Mouse (Mus musculus) v-Abl transformed pro-B cells (cell line): ENCODE measurements at regions not wholly inside any gene's neighbourhood (a gene's known extent, or its start where the extent isn't known, plus 50 kb on each side); places are given as distances from the start of the nearest gene placed in this dataset.

Experiments
- in situ Hi-C, 2 experiments: fragments of 400-800 bp; cut with MboI; formaldehyde crosslinking; loops; one replicate each; pipeline ENCODE4 v1.15.1; 2025; ENCODE audit not compliant: unreplicated experiment in 2 of 2

DNA sequence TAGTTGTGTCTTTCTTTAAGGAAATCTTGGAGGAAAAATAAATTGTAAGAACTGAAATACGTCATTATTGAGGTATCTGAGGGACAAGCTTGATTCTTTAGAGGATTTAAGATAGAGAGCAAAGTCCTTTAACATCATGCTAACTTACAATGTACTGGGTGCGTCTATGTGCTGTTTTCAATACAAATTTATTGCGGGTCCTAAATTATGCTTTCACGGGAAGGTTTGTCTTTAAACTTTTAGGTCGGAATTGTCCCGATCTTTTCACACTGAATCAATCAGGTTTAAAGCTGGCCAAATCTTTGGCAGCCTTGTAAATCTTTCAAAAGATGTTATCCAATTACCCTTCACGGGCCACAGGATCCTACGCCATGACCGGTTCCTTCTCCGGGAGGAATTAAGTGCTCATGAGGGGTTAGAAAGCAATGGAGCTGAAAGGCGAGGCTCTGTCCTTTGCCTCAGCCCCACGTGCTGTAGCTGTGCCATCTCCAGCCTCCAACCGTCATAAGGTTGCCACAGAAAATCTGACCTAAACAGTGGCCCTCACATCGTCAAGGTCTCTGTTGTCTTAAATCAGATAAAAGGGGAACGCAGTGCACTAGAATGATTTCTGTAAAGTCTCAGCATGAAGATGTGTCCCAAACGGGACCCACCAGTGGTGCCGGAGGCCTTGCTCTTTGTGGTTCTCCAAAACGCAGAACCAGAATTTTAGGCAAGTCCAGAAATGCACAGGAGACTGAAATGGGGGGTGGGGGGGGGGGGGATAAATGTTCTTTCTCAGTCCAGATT, 235.6 kb upstream of the Gpc5 start:
- in situ Hi-C loops, result loop anchor here (10.0 to 25.0 kb wide), 6 partner anchors 118 to 956 kb away; no protein-coding TSS in a partner anchor

DNA sequence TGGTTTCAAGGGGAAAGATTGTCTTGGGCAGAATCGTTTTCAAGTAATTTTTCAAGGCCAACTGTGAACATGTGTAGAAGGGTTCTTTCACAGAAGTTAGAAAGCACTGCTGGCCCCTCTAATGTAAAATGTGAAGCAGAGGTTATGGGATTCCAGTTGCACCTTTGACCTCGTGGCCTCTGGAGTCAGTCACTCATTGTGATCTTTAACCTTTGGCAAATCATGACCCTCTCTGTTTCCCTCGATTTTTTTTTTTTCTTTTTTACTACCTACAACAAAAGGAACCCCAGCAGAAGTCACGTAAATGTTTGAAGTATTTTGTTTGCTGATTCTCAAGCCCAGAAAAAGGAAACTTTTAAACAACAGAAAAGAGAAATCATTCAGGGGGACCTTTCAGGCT, 234.8 kb upstream of the Gpc5 start:
- in situ Hi-C loops, result loop anchor here (10.0 to 25.0 kb wide), 6 partner anchors 118 to 955 kb away; no protein-coding TSS in a partner anchor

DNA sequence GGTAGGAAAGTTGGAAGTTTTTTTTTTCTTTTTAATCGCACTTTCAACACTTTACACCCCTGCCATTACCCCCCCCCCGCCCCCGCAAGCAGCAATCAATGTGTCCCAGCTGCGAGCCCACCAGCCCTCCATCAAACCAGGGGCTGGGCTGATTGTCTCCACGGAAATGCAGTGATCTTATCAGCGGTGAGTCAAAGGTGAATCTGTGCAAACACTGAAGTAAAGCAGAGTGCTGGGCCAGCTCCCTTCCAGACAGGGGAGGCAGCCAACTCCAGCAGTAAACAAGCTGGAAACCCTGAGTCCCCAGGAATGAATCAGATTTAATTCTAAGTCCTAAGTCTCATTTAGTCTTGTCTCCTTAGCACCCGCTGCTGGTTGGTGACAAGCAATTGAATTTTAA, 234.3 kb upstream of the Gpc5 start:
- in situ Hi-C loops, result loop anchor here (10.0 to 25.0 kb wide), 6 partner anchors 117 to 955 kb away; no protein-coding TSS in a partner anchor

DNA sequence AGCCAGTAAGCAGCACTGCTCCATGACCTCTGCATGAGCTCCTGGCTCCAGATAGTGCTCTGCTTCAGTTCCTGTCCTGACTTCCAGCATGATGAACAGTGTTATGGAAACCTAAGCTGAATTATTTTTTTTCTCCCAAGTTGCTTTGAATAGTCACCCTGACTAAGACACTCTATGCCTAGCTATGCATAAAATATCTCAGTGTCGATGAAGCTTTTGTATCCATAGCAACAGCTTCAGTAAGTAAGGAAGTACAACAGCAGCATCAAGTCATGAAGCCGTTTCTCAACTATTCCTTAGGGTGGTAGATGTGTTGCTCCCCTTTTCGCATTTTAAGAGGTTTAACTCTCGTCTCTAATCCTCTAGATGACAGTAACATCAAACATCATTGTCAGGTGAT, 228.4 kb upstream of the Gpc5 start:
- in situ Hi-C loops, result loop anchor here in 1 of 2 experiments (25.0 kb wide), 1 partner anchor 949 kb away; no protein-coding TSS in a partner anchor

DNA sequence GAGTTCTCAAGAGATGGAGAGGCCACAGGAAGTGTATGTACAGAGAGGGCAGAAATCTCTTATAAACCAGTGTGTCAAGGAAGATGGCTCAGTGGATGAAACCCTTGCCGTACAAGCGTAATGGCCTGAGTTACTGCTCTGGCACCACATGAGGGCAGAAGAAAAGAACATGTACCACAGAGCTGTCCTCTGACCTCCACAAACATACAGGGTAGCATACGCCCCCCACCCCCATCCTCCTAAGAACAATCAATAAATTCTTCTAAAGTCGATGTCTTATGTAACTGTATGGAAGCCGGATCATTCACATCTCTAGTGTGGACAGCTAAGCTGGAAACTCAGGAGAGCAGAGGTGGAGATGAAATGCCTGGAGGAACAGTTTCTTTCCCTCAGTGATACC, 227.9 kb upstream of the Gpc5 start:
- in situ Hi-C loops, result loop anchor here in 1 of 2 experiments (25.0 kb wide), 1 partner anchor 948 kb away; no protein-coding TSS in a partner anchor

DNA sequence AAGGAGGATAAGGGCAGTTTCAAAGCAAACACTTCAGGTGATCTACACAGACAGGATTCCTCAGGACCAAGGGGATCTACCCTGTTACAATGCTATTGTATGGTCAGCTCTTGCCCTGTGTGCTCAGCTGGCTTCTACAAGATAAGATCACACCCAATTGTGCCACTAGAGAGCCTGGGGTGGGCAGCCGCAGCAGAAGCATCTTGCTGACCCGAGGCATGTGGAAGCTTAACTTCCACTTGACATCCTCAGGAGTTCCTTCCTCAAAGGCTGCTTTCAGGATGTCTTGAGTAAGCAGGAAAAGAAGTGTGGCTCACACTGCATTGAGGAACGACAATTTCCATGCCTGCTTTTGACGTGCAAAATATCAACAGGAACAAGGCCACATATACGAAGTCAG, 222.8 kb upstream of the Gpc5 start:
- in situ Hi-C loops, result loop anchor here in 1 of 2 experiments (25.0 kb wide), 1 partner anchor 943 kb away; no protein-coding TSS in a partner anchor

DNA sequence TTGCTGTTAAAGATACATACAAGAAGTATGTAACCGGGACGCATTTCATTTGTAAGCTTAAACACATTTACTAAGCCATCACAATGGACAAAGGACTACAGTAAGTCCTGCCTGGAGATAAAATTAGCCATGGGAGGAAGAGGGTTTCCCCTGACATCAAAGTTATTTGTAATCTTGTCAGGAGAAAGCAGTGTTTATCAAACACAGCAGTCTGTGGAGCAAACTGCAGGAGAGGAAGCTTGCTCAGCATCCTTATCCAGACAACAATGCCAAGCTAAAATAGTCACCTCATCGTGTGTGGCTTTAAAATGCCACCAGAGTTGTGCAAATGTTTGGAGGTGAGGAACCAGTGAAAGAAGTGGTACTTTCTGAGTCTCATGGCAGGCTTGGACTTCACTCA, 216.9 kb upstream of the Gpc5 start:
- in situ Hi-C loops, result no loop called here

DNA sequence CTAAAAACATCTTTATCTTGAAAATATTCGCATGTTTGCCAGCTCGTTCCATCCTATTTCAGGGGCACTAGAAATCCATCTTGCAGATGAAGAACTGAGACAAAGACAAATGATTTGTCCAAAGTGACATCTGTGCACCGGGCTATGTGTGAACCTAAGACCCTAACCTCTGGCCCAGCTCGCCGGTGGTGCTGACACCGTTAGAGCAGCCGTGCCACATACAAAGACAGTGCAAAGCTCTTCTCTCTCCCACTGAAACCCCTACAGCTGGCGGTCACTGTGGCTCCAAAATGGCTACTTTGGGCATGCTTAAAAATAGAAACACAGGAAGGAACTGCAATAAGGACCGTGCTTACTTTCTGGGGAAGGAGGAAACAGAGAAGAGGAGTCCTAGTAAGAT, 215.6 kb upstream of the Gpc5 start:
- in situ Hi-C loops, result no loop called here

DNA sequence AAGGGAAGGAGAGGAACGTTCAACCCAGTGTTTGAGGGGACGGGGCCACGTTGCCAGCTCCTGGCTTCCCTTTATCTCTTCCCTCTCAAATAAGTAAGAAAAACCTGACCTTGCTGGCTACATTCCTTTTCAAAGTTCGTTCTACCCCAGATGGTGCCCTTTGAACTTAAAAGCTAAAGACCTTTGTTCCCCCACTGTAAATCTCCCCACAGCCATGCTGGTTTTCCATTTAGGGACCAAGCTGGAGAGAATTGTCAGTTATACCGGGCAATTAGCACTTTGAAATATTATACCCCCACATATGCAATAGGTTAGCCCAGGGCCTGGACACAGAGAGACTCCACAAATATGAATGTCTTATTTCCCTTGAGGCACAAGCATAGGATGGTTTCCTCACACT, 214.5 kb upstream of the Gpc5 start:
- in situ Hi-C loops, result no loop called here

DNA sequence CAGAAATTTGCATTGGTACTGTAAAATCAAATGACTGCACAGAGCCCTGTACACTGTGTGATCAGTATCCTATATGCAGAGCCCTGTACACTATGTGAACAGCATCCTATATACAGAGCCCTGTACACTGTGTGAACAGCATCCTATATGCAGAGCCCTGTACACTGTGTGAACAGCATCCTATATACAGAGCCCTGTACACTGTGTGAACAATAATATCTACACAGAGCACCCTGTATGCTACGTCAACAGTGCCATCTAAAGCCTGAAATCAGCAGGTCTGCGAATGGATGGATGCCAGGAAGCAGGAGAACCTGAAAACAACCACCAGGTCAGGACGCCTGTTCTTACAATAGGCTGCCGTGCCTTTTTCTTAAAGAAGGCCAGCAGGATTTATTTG, 211.7 kb upstream of the Gpc5 start:
- in situ Hi-C loops, result no loop called here

DNA sequence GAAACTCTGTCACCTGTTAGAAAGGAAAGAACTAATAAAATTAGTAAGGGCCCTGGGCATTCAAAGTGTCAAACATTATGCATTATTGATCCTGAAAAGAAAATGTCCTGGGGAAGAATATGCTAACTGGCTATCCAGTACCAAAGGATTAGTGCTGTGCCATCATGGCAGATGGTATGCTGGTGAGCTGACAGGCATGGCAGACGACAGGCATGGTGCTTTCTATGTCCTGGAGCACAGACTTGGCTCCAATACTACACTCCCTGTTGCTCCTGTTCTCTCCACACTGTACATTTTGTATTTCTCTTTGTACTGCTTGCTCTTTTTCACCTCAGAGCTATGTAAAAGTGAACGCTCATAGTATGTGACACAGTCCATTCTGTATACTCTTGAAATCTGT, 187.9 kb upstream of the Gpc5 start:
- in situ Hi-C loops, result no loop called here

DNA sequence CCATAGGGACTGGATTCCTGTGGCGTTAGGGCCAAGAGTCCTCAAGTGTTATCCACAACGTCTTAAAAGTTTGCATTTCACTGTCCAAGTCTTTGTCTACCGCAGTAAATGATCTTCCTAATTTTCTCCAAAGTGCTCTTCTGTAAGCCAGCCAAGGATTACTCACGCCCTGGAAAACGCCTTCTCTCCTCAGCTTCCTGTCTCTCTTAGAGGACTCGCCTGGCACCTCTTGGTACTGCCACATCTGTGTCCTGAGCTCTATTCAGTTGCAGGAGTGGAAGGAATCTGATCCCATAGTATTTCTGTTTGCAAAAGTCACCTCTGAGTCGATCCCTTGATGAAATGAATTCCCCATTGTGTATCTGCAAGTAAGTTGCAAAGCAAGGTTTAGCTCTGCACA, 179.7 kb upstream of the Gpc5 start:
- in situ Hi-C loops, result no loop called here

DNA sequence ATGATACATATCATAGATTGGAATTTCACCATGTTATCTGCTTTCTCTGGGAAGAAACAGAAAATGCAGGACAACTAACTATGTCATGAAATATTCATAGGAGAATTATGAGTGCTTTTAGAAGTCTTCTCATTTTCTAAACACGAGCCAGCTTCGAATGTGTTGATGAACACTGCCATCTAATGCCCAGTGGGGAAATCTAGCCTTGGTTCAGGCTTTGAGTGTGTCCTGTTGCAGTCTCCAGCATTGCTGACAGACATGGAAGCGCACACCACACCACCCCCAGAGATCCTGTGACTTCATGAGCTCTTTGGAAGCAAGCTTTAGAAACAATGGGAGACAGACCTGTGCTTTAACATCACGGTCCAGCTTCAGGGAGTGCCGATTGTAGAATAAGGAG, 178.8 kb upstream of the Gpc5 start:
- in situ Hi-C loops, result no loop called here

DNA sequence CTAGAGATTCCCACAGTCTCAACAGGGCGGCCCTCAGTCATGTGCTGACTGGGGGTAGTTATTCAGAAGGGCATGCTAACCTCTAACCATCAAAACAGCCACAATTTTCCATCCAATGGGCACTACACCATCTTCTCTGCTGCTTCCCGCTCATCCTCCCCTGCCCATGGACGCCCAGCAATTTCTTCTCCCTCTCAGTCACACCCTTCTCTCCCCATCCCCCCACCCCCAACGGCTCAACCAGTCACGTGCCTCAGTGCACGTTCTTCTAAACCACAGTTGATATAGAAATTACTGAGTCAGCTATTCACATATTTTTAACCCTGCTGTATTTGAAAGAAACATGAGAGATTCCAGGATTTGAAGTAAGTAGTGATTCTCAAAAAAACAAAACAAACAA, 146.3 kb upstream of the Gpc5 start:
- in situ Hi-C loops, result no loop called here

DNA sequence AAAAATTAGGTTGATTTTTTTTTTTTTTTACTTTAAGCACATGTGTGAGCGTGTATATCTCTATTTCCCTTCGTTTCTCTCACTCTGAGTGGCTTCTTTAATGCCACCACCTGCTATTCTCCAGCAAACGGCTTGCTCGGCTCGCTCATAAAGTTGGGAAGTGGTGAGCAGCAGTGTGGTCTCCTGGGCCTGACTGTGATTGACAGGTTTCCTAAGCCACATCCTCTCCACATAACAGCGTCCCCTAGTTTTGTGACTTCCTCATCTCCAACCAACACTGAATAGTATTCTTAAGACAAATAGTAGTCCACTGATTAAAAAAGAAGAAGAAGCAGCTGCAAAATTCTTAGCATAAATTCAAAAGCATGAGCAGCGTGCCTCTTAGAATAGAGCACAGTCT, 145.7 kb upstream of the Gpc5 start:
- in situ Hi-C loops, result no loop called here

DNA sequence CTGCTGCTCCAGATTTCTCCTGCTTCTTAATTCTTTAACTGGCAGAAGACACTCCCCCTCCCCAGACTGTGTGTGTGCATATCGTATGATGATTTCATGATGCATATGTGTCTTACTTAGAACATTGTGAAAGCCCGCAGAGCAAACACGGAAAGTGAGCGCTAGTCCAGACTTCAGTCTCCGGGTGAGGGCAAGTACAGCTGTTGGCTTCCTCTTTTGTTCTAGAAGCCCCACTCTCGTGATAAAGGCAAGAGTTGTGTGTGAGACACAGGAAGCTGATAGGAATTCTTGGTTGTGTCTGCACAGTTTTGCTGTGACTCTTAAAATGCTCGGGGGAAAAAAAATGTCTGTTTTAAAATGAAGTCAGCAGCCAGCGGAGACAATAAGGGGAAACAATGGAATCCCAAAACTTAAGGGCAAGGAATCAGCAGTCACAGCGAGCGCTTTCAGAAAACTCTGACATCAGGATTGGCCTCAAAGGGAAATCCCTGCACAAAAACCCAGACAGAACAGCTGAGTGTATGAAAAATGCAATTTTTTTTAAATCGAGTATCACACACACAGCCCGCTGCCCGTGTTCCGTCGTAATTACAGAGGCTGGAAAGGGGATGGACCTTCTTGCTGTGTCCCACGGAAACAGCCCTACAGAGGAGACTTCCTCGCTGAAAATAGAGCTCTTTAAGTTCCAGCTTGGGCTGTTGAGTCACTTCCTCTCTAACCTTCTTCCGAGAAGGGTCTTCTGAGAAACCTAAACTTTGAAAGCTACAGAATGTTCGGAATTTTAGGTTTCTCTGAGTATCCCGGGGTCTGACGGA, 143.5 kb upstream of the Gpc5 start:
- in situ Hi-C loops, result no loop called here

DNA sequence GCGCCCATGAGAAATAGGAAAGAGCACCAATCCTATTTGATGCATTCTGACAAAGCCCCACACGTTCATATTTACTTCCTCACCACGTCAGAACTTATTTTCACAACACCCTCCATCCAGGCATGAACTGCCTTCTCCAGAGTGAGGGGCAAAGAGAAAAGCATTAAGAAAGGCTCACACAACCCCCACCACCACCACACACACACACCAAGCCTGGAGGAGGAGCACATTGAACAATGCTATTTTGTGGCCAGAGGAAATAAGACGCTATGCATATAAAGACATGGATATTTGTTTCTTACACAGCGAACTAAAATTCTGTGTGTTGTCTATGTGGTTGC, 142.9 kb upstream of the Gpc5 start:
- in situ Hi-C loops, result no loop called here

DNA sequence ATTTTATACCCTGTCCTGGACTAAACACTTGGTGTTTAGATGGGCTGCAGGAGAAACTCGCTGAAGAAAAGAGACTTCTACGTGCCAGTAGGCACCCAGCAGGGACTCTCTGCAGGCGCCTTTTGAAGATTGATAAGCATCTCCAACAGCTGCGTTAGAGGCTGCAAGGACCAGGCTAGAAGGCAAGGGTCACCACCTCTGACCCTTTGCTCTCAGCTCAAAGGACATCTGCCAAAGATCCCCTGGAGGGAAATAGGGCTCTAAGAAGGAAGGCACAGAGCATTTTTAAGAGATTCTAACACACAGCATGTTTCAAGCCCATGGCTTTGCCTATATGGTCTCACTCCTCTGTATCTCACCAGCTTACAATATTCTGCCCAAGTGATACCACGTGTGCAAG, 139.7 kb upstream of the Gpc5 start:
- in situ Hi-C loops, result no loop called here

DNA sequence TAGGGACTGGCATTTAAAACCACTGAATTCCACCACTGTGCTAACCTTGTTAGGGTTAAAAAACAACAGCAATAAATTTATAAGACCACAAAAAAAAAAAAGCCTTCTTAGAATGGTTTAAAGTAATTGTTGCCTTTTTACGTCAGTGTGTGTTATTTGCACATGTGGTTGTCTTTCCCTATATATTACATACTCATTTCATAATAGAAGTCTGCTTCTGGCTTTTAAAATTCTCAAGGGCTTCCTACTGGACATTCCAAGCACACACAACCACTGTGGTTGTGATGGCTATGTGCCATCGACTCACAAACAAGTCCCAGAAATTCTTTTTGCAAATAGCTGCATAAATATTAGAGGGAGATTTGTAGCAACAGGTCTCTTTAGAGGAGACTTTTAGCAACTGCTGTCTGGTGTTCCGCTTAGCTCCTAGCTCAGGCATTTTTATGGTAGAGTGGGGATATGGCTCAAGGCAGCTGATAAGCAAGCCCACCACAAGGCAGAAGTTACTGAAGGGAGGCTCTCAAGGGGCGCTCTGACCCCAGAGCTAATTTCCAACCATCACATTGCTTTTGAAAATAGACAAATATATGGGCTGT, 138.8 kb upstream of the Gpc5 start:
- in situ Hi-C loops, result no loop called here

DNA sequence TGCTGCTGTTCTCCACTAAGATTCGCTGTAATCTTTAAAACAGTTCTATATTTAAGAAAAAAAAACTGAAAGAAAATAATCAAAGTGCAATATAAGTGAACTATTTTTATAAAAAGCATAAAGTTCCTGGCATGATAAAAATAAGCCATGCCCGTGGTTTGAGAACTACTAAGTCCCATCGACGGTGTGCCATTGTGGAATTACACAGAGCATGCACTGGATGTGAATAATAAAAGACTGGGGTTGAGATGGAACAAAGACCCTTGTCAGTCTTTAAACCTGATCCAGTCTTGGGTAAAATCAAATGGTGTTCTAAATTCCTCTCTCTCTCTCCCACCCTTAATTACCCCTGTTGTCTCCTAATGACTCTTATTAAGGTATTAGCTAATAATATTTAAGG, 137.7 kb upstream of the Gpc5 start:
- in situ Hi-C loops, result no loop called here

DNA sequence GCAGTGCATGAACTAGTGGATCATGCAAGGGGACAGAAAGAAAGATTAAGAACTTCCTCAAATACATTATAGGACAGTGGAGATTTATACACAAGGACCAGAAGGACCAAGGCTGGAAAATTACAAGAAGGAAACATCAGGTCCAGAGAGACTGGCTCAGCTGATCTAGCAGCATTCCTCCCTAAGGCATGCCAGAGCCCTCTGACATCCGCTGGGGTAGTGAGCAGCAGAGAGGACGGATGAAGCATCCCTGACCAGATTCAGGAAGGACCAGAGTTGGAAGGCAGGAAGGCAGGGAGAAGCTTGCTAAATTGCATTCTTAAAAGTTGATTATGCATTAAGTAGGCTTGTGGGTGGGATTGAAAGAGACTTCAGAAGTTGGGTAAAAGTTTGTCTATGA, 136.4 kb upstream of the Gpc5 start:
- in situ Hi-C loops, result no loop called here
